Comparison of ENCODE assay signal across 8 mouse cellular contexts in the genomic region with DNA sequence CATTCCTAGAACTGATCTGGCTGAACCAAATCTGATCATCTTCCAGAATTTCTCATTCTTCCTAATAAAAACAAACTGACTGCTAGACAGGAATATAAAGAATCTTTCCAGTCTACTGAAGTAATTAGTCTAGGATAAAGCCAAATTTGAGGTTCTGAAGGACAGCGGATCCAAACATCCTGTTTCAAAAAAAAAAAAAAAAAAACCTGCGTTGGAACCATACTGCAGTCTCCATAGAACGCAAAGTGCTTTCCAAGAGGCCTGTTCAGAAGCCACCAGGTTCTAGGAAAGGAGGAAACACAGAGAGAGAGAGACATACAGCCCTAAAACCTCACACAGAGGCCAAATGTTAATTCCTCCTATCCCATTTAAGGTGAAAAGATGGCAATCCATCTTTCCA. TPM values are rescaled to one million over a fixed set of nuclear protein-coding genes. Genes with fewer than 3 reads are reported as not detected.
DNase-seq lines count a peak whose midpoint lies in the region; ATAC-seq and TF ChIP-seq lines count a peak whose summit lies in the region.

No protein-coding gene starts in this region.

- no peak for TF ChIP-seq POLR2A in heart, adult 2 months (IDR thresholded peaks at IDR 0.05; ENCODE audit: insufficient read depth, low read depth, low read length)
- TF ChIP-seq POLR2A in bone marrow macrophage, adult 2 months (IDR thresholded peaks at IDR 0.05; ENCODE audit: borderline replicate concordance, low read depth, low read length): no peak
- no peak for TF ChIP-seq POLR2A in thymus, adult 2 months (IDR thresholded peaks at IDR 0.05; ENCODE audit: control insufficient read depth, extremely low read depth, insufficient read depth, low read length, poor library complexity)

- no peak overlapping the region for H3K27ac ChIP-seq in heart, postnatal 0 days (ENCODE audit: low read depth)
- H3K27ac ChIP-seq in heart, adult 2 months: no peak overlapping the region
- no peak overlapping the region for H3K27ac ChIP-seq in bone marrow macrophage, adult 2 months (ENCODE audit: insufficient read depth, low read depth, low read length)
- peak overlapping the region; percentile 85 for H3K27ac ChIP-seq in hindbrain, embryonic 12.5 days
- H3K27ac ChIP-seq in midbrain, embryonic 12.5 days (replicated peaks): peak overlapping the region; percentile 82
- no peak overlapping the region for H3K27ac ChIP-seq in thymus, adult 2 months (ENCODE audit: control insufficient read depth, insufficient read depth, low read length)

- H3K9me3 ChIP-seq in heart, postnatal 0 days (replicated peaks; ENCODE audit: control insufficient read depth, low read length): no peaks in the 10 kb centered on the region
- H3K9me3 ChIP-seq in hindbrain, embryonic 12.5 days (replicated peaks): no peaks in the 10 kb centered on the region
- H3K9me3 ChIP-seq in midbrain, embryonic 12.5 days: no peaks in the 10 kb centered on the region

- TF ChIP-seq CTCF in heart, postnatal 0 days (IDR thresholded peaks at IDR 0.05; ENCODE audit: low read depth): no peak
- TF ChIP-seq CTCF in heart, adult 2 months (IDR thresholded peaks at IDR 0.05): no peak
- no peak for TF ChIP-seq CTCF in bone marrow macrophage, adult 2 months (IDR thresholded peaks at IDR 0.05; ENCODE audit: low read depth, low read length)
- TF ChIP-seq CTCF in thymus, adult 2 months (IDR thresholded peaks at IDR 0.05; ENCODE audit: borderline replicate concordance, control insufficient read depth, extremely low read depth, insufficient read depth, low read length, poor library complexity): no peak

- H3K79me2 ChIP-seq in heart, adult 2 months (replicated peaks; ENCODE audit: control insufficient read depth, insufficient read depth, low read length): no peaks in the 10 kb centered on the region

- no peak overlapping the region for H3K9ac ChIP-seq in heart, postnatal 0 days (replicated peaks; ENCODE audit: low read depth, low read length)
- no peak overlapping the region for H3K9ac ChIP-seq in heart, adult 2 months (ENCODE audit: low read depth, low read length)
- peak overlapping the region; percentile 71 for H3K9ac ChIP-seq in hindbrain, embryonic 12.5 days
- H3K9ac ChIP-seq in midbrain, embryonic 12.5 days (replicated peaks): peak overlapping the region; percentile 79

- H3K27me3 ChIP-seq in heart, postnatal 0 days (ENCODE audit: control insufficient read depth, insufficient read depth, low read length): no peaks in the 10 kb centered on the region
- H3K27me3 ChIP-seq in heart, adult 2 months (ENCODE audit: control insufficient read depth, insufficient read depth, low read length): no peaks in the 10 kb centered on the region
- no peaks in the 10 kb centered on the region for H3K27me3 ChIP-seq in hindbrain, embryonic 12.5 days
- no peaks in the 10 kb centered on the region for H3K27me3 ChIP-seq in midbrain, embryonic 12.5 days
- H3K27me3 ChIP-seq in thymus, adult 2 months (ENCODE audit: control insufficient read depth, insufficient read depth, low read length): no peaks in the 10 kb centered on the region

- no peak for ATAC-seq in heart, postnatal 0 days (ENCODE audit: insufficient read depth, low read depth)
- no peak for ATAC-seq in hindbrain, embryonic 12.5 days (ENCODE audit: low FRiP score)
- no peak for ATAC-seq in midbrain, embryonic 12.5 days (ENCODE audit: low FRiP score, low read depth)
- ATAC-seq in granulocyte monocyte progenitor cell, adult 5-6 weeks (replicated peaks; ENCODE audit: poor library complexity, severe bottlenecking): no peak

- no peaks in the 10 kb centered on the region for H3K36me3 ChIP-seq in heart, postnatal 0 days (replicated peaks; ENCODE audit: control insufficient read depth, insufficient read depth, low read length)
- no peaks in the 10 kb centered on the region for H3K36me3 ChIP-seq in heart, adult 2 months (ENCODE audit: control insufficient read depth, insufficient read depth, low read length)
- H3K36me3 ChIP-seq in hindbrain, embryonic 12.5 days: no peaks in the 10 kb centered on the region
- H3K36me3 ChIP-seq in midbrain, embryonic 12.5 days: no peaks in the 10 kb centered on the region
- H3K36me3 ChIP-seq in thymus, adult 2 months (ENCODE audit: control insufficient read depth, insufficient read depth, low read length): no peaks in the 10 kb centered on the region

- WGBS in heart, postnatal 0 days: 35% methylated on average over 3 of the region's 3 CpGs
- WGBS in heart, adult 2 months: 26% methylated on average over 3 of the region's 3 CpGs
- WGBS in hindbrain, embryonic 12.5 days: 34% methylated on average over 3 of the region's 3 CpGs
- 41% methylated on average over 3 of the region's 3 CpGs for WGBS in midbrain, embryonic 12.5 days
- 60% methylated on average over 3 of the region's 3 CpGs for WGBS in thymus, adult 2 months

- H3K4me1 ChIP-seq in heart, postnatal 0 days (ENCODE audit: control insufficient read depth, insufficient read depth): no peaks in the 10 kb centered on the region
- no peaks in the 10 kb centered on the region for H3K4me1 ChIP-seq in heart, adult 2 months (ENCODE audit: control insufficient read depth, insufficient read depth, low read length)
- H3K4me1 ChIP-seq in bone marrow macrophage, adult 2 months (ENCODE audit: control insufficient read depth, insufficient read depth, low read length): no peaks in the 10 kb centered on the region
- no peaks in the 10 kb centered on the region for H3K4me1 ChIP-seq in hindbrain, embryonic 12.5 days
- no peaks in the 10 kb centered on the region for H3K4me1 ChIP-seq in midbrain, embryonic 12.5 days
- H3K4me1 ChIP-seq in thymus, adult 2 months (replicated peaks; ENCODE audit: control insufficient read depth, insufficient read depth, low read length): peaks cover 7% of the 10 kb centered on the region; the same call in 1 of the 2 replicates

- no peak for DNase-seq in heart, postnatal 0 days (ENCODE audit: low spot score)
- DNase-seq in heart, adult 2 months: no peak
- no peak for DNase-seq in thymus, adult 2 months
- no peak for DNase-seq in left cerebral cortex, postnatal 25 days (ENCODE audit: low spot score in 2 of 2)

- H3K4me3 ChIP-seq in heart, postnatal 0 days (ENCODE audit: low read depth, low read length): 0 out of 2 replicates have a peak overlapping the region, but pooled peaks have one; percentile 59
- H3K4me3 ChIP-seq in heart, adult 2 months: no peak overlapping the region
- H3K4me3 ChIP-seq in bone marrow macrophage, adult 2 months (ENCODE audit: insufficient read depth, low read length): peak overlapping the region; percentile 76
- peak overlapping the region; percentile 56 for H3K4me3 ChIP-seq in hindbrain, embryonic 12.5 days
- peak overlapping the region; percentile 59 for H3K4me3 ChIP-seq in midbrain, embryonic 12.5 days
- H3K4me3 ChIP-seq in thymus, adult 2 months (ENCODE audit: control insufficient read depth, insufficient read depth, low read length): no peak overlapping the region

- intact Hi-C loops in heart, adult 2 months (cut with DNase I): loop anchor here (2.0 to 10.0 kb wide), 3 partner anchors 39 to 137 kb away; no protein-coding TSS in a partner anchor
- intact Hi-C loops in left cerebral cortex, postnatal 25 days (cut with DNase I): loop anchor here (5.0 to 10.0 kb wide), 2 partner anchors 69 to 97 kb away; no protein-coding TSS in a partner anchor

- TF ChIP-seq EP300 in heart, postnatal 0 days (IDR thresholded peaks at IDR 0.05; ENCODE audit: low read depth): no peak
- TF ChIP-seq EP300 in heart, adult 2 months (IDR thresholded peaks at IDR 0.05; ENCODE audit: insufficient read depth, low read depth, low read length): no peak

- no peak overlapping the region; the same call in 1 of the 2 replicates for H3K4me2 ChIP-seq in heart, postnatal 0 days (ENCODE audit: low read depth, low read length)
- peak overlapping the region; percentile 52 for H3K4me2 ChIP-seq in hindbrain, embryonic 12.5 days (replicated peaks)
- H3K4me2 ChIP-seq in midbrain, embryonic 12.5 days (replicated peaks): peak overlapping the region; percentile 57

RNA-seq across cellular contexts. Expression of gene Nkrf, which starts 1.0 kb away (rescaled TPM):
- 0.62 and 5.7 TPM in 2 replicates for total RNA-seq in heart, postnatal 0 days (2014; rRNA removed; ENCODE audit: low replicate concordance)
- 0.44 and 0.51 TPM in 2 replicates for polyA plus RNA-seq in heart, postnatal 0 days (2015; fragmentation: Nextera tagmentation; extraction: Ambion mirVana)
- 1 to 10 TPM; 3.0 to 3.3 TPM for total RNA-seq in heart, adult 2 months (2021)
- polyA plus RNA-seq in heart, adult 2 months (2012; rRNA removed): 0.74 and 1.6 TPM in 2 replicates
- polyA plus RNA-seq in bone marrow macrophage, adult 2 months (2012; ENCODE audit: insufficient read depth, insufficient read length, missing spikeins): 1.9 and 3.2 TPM in 2 replicates
- 8.7 and 9.8 TPM in 2 replicates for polyA plus RNA-seq in hindbrain, embryonic 12.5 days (2016; fragmentation: Nextera tagmentation; extraction: Ambion mirVana)
- 8.7 and 9.7 TPM in 2 replicates for polyA plus RNA-seq in midbrain, embryonic 12.5 days (2016; fragmentation: Nextera tagmentation; extraction: Ambion mirVana)
- total RNA-seq in granulocyte monocyte progenitor cell, adult 5-6 weeks (2014; fragmentation: Nextera tagmentation): 17.9 and 19.6 TPM in 2 replicates
- 12.9 and 14.1 TPM in 2 replicates for total RNA-seq in granulocyte monocyte progenitor cell, adult 5-6 weeks (2017)
- 1.2 and 1.7 TPM in 2 replicates for polyA plus RNA-seq in thymus, adult 2 months (2012; rRNA removed)
- 10 to 100 TPM; 32.5 to 34.8 TPM for total RNA-seq in left cerebral cortex, postnatal 25 days (2021)

RNA-seq across cellular contexts. Expression of gene C330007P06Rik, which starts 27.7 kb away (rescaled TPM):
- 16.6 and 19.0 TPM in 2 replicates for total RNA-seq in heart, postnatal 0 days (2014; rRNA removed; ENCODE audit: low replicate concordance)
- polyA plus RNA-seq in heart, postnatal 0 days (2015; fragmentation: Nextera tagmentation; extraction: Ambion mirVana): 10.5 and 10.7 TPM in 2 replicates
- total RNA-seq in heart, adult 2 months (2021): 10 to 100 TPM; 15.7 to 17.4 TPM
- polyA plus RNA-seq in heart, adult 2 months (2012; rRNA removed): 7.4 and 9.7 TPM in 2 replicates
- polyA plus RNA-seq in bone marrow macrophage, adult 2 months (2012; ENCODE audit: insufficient read depth, insufficient read length, missing spikeins): 38.2 and 42.6 TPM in 2 replicates
- 30.5 and 32.0 TPM in 2 replicates for polyA plus RNA-seq in hindbrain, embryonic 12.5 days (2016; fragmentation: Nextera tagmentation; extraction: Ambion mirVana)
- polyA plus RNA-seq in midbrain, embryonic 12.5 days (2016; fragmentation: Nextera tagmentation; extraction: Ambion mirVana): 28.1 and 32.3 TPM in 2 replicates
- total RNA-seq in granulocyte monocyte progenitor cell, adult 5-6 weeks (2014; fragmentation: Nextera tagmentation): 26.3 and 26.8 TPM in 2 replicates
- total RNA-seq in granulocyte monocyte progenitor cell, adult 5-6 weeks (2017): 70.1 and 71.1 TPM in 2 replicates
- 15.3 and 18.9 TPM in 2 replicates for polyA plus RNA-seq in thymus, adult 2 months (2012; rRNA removed)
- total RNA-seq in left cerebral cortex, postnatal 25 days (2021): 10 to 100 TPM; 39.5 to 41.1 TPM

RNA-seq across cellular contexts. Expression of gene Ube2a, which starts 28.0 kb away (rescaled TPM):
- total RNA-seq in heart, postnatal 0 days (2014; rRNA removed; ENCODE audit: low replicate concordance): 24.1 and 75.9 TPM in 2 replicates
- 210 and 213 TPM in 2 replicates for polyA plus RNA-seq in heart, postnatal 0 days (2015; fragmentation: Nextera tagmentation; extraction: Ambion mirVana)
- 10 to 100 TPM; 62.6 to 76.5 TPM for total RNA-seq in heart, adult 2 months (2021)
- 39.4 and 65.7 TPM in 2 replicates for polyA plus RNA-seq in heart, adult 2 months (2012; rRNA removed)
- polyA plus RNA-seq in bone marrow macrophage, adult 2 months (2012; ENCODE audit: insufficient read depth, insufficient read length, missing spikeins): 72.7 and 93.4 TPM in 2 replicates
- polyA plus RNA-seq in hindbrain, embryonic 12.5 days (2016; fragmentation: Nextera tagmentation; extraction: Ambion mirVana): 109 and 111 TPM in 2 replicates
- polyA plus RNA-seq in midbrain, embryonic 12.5 days (2016; fragmentation: Nextera tagmentation; extraction: Ambion mirVana): 110 TPM in 2 replicates
- total RNA-seq in granulocyte monocyte progenitor cell, adult 5-6 weeks (2014; fragmentation: Nextera tagmentation): 108 and 126 TPM in 2 replicates
- total RNA-seq in granulocyte monocyte progenitor cell, adult 5-6 weeks (2017): 12.7 and 28.0 TPM in 2 replicates
- polyA plus RNA-seq in thymus, adult 2 months (2012; rRNA removed): 45.9 and 53.4 TPM in 2 replicates
- total RNA-seq in left cerebral cortex, postnatal 25 days (2021): 10 to 100 TPM; 47.8 to 56.8 TPM

Comparison
In these comparisons a context has a peak if more than half of its experiments do, and no peak if none do; other contexts are left out.
1. H3K4me3 ChIP-seq: peak in heart, postnatal 0 days (single experiment), bone marrow macrophage, adult 2 months (single experiment), hindbrain, embryonic 12.5 days (single experiment) and midbrain, embryonic 12.5 days (single experiment); none in heart, adult 2 months (single experiment) and thymus, adult 2 months (single experiment).
2. H3K27ac ChIP-seq: peak in hindbrain, embryonic 12.5 days (single experiment) and midbrain, embryonic 12.5 days (single experiment); none in heart, postnatal 0 days (single experiment), heart, adult 2 months (single experiment), bone marrow macrophage, adult 2 months (single experiment) and thymus, adult 2 months (single experiment).
3. H3K9ac ChIP-seq: peak in hindbrain, embryonic 12.5 days (single experiment) and midbrain, embryonic 12.5 days (single experiment); none in heart, postnatal 0 days (single experiment) and heart, adult 2 months (single experiment).